ENCODE assay signal across 8 mouse cellular contexts in genomic region chr7:63444484-63445345, GRCm38 (mm10). TPM values are rescaled to one million over a fixed set of nuclear protein-coding genes. Genes with fewer than 3 reads are reported as not detected.
DNase-seq lines count a peak whose midpoint lies in the region; ATAC-seq lines count a peak whose summit lies in the region.

Otud7a (plus strand) TSS chr7:63444751.

- H3K9ac ChIP-seq in forebrain, embryonic 16.5 days (replicated peaks; ENCODE audit: low read depth, low read length) = peak within 1 kb of the TSS; percentile 91
- peak within 1 kb of the TSS; percentile 72 for H3K9ac ChIP-seq in hindbrain, embryonic 11.5 days (ENCODE audit: low read depth, low read length)

- peaks cover 12% of the 10 kb centered on the region for H3K4me1 ChIP-seq in forebrain, embryonic 16.5 days (replicated peaks; ENCODE audit: control insufficient read depth, insufficient read depth, low read length)
- no peaks in the 10 kb centered on the region for H3K4me1 ChIP-seq in hindbrain, embryonic 11.5 days (replicated peaks; ENCODE audit: control insufficient read depth, insufficient read depth, low read length)

- peak within 1 kb of the TSS; percentile 93 for H3K4me3 ChIP-seq in forebrain, embryonic 16.5 days (replicated peaks; ENCODE audit: low read length)
- H3K4me3 ChIP-seq in hindbrain, embryonic 11.5 days (ENCODE audit: low read depth, low read length) = peak within 1 kb of the TSS; percentile 65

- H3K27ac ChIP-seq in forebrain, embryonic 16.5 days (ENCODE audit: low read length) = peak within 1 kb of the TSS; percentile 72
- peak within 1 kb of the TSS; percentile 72 for H3K27ac ChIP-seq in hindbrain, embryonic 11.5 days (ENCODE audit: low read depth, low read length)

- peak within 1 kb of the TSS; percentile 96 for H3K4me2 ChIP-seq in forebrain, embryonic 16.5 days (ENCODE audit: low read length)
- peak within 1 kb of the TSS; percentile 89 for H3K4me2 ChIP-seq in hindbrain, embryonic 11.5 days (replicated peaks; ENCODE audit: low read depth, low read length)

- no peaks in the 10 kb centered on the region for H3K27me3 ChIP-seq in forebrain, embryonic 16.5 days (replicated peaks; ENCODE audit: control insufficient read depth, insufficient read depth, low read length)
- no peaks in the 10 kb centered on the region for H3K27me3 ChIP-seq in hindbrain, embryonic 11.5 days (ENCODE audit: control insufficient read depth, insufficient read depth, low read length)

- H3K9me3 ChIP-seq in forebrain, embryonic 16.5 days (ENCODE audit: control insufficient read depth, low read length) = no peaks in the 10 kb centered on the region
- no peaks in the 10 kb centered on the region for H3K9me3 ChIP-seq in hindbrain, embryonic 11.5 days (ENCODE audit: control insufficient read depth, low read length)

- peak; percentile 87 for DNase-seq in adrenal gland, adult 2 months
- DNase-seq in cerebellum, adult 18-20 months = peak; percentile 90 to 99
- DNase-seq in hindbrain, embryonic 11.5 days (ENCODE audit: low spot score) = peak; percentile 92
- DNase-seq in layer of hippocampus, postnatal 25 days (ENCODE audit: extremely low spot score in 1 of 2, low spot score in 1 of 2) = peak; percentile 89 to 93
- DNase-seq in lung, postnatal 14 days = peak; percentile 21
- peak; percentile 95 for DNase-seq in right cerebral cortex, postnatal 25 days
- no peak for DNase-seq in adipocyte (ENCODE audit: low spot score)

- WGBS in forebrain, embryonic 16.5 days = under 1% methylated on average over 108 of the region's 123 CpGs
- WGBS in hindbrain, embryonic 11.5 days = under 1% methylated on average over 89 of the region's 123 CpGs

- H3K36me3 ChIP-seq in forebrain, embryonic 16.5 days (ENCODE audit: control insufficient read depth, insufficient read depth) = no peaks in the 10 kb centered on the region
- no peaks in the 10 kb centered on the region for H3K36me3 ChIP-seq in hindbrain, embryonic 11.5 days (ENCODE audit: control insufficient read depth, insufficient read depth, low read length)

- ATAC-seq in forebrain, embryonic 16.5 days = peak; percentile 94
- peak; percentile 94 for ATAC-seq in hindbrain, embryonic 11.5 days (ENCODE audit: low FRiP score)

RNA-seq across cellular contexts. Expression of gene Otud7a, which starts in this region (rescaled TPM):
- under 1 TPM; 0.61 to 0.62 TPM for total RNA-seq in adrenal gland, adult 2 months (2021)
- 0.08 and 0.64 TPM in 2 replicates for polyA plus RNA-seq in adrenal gland, adult 2 months (2012; rRNA removed)
- polyA plus RNA-seq in forebrain, embryonic 16.5 days (2015; fragmentation: Nextera tagmentation; extraction: Ambion mirVana) = 2.1 and 2.5 TPM in 2 replicates
- polyA plus RNA-seq in hindbrain, embryonic 11.5 days (2014; fragmentation: Nextera tagmentation; extraction: Ambion mirVana) = 1.3 and 1.7 TPM in 2 replicates
- total RNA-seq in layer of hippocampus, postnatal 25 days (2021) = 10 to 100 TPM; 68.3 to 74.7 TPM

Comparison
In these comparisons a context has a peak if more than half of its experiments do, and no peak if none do; other contexts are left out.
1. RNA of gene Otud7a (total RNA-seq): 68.3 to 74.7 TPM in layer of hippocampus, postnatal 25 days; 0.61 to 0.62 TPM in adrenal gland, adult 2 months; every median in the first group is over 10 times any median in the second.
2. Peak in DNase-seq in adrenal gland, adult 2 months; RNA of the gene not detected or under 1 TPM.